8 mouse cellular contexts compared by ENCODE assay signal in genomic region chr9:108119891-108120411, GRCm38 (mm10). TPM values are rescaled to one million over a fixed set of nuclear protein-coding genes. Genes with fewer than 3 reads are reported as not detected.
A peak's percentile ranks its signal among the peaks of the same experiment; 100 is the strongest.
DNase-seq lines count a peak whose midpoint lies in the region; ATAC-seq and TF ChIP-seq lines count a peak whose summit lies in the region.

No protein-coding gene starts in this region.

- peaks cover 4% of the 10 kb centered on the region for H3K4me1 ChIP-seq in embryonic fibroblast, embryonic 13.5 days (ENCODE audit: control insufficient read depth, insufficient read depth, low read length)
- H3K4me1 ChIP-seq in kidney, embryonic 15.5 days, result peaks cover 18% of the 10 kb centered on the region
- H3K4me1 ChIP-seq in hindbrain, embryonic 11.5 days (replicated peaks; ENCODE audit: control insufficient read depth, insufficient read depth, low read length), result no peaks in the 10 kb centered on the region

- peak; percentile 95 for DNase-seq in heart, adult 11 months
- DNase-seq in heart, adult 8-10 months (ENCODE audit: low spot score), result no peak
- peak; percentile 54 to 78 for DNase-seq in lung, postnatal 4 days
- DNase-seq in right cerebral cortex, postnatal 14 days, result no peak
- DNase-seq in hindbrain, embryonic 11.5 days (ENCODE audit: low spot score), result no peak
- no peak for DNase-seq in embryo, embryonic 10 days (ENCODE audit: low spot score)

- TF ChIP-seq POLR2A in embryonic fibroblast, embryonic 13.5 days (IDR thresholded peaks at IDR 0.05; ENCODE audit: low read depth, low read length), result no peak

- no peaks in the 10 kb centered on the region for H3K36me3 ChIP-seq in kidney, embryonic 15.5 days
- no peaks in the 10 kb centered on the region; the same call in 1 of the 2 replicates for H3K36me3 ChIP-seq in hindbrain, embryonic 11.5 days (ENCODE audit: control insufficient read depth, insufficient read depth, low read length)

- no peak for TF ChIP-seq CTCF in embryonic fibroblast, embryonic 13.5 days (IDR thresholded peaks at IDR 0.05; ENCODE audit: borderline replicate concordance, insufficient read depth, low read length)

- no peak overlapping the region for H3K4me2 ChIP-seq in kidney, embryonic 15.5 days
- no peak overlapping the region for H3K4me2 ChIP-seq in hindbrain, embryonic 11.5 days (replicated peaks; ENCODE audit: low read depth, low read length)

- WGBS in kidney, embryonic 15.5 days, result 47% methylated on average over 8 of the region's 11 CpGs
- WGBS in hindbrain, embryonic 11.5 days, result 63% methylated on average over 11 of the region's 11 CpGs

- no peaks in the 10 kb centered on the region for H3K9me3 ChIP-seq in kidney, embryonic 15.5 days (replicated peaks)
- no peaks in the 10 kb centered on the region for H3K9me3 ChIP-seq in hindbrain, embryonic 11.5 days (ENCODE audit: control insufficient read depth, low read length)

- no peak overlapping the region for H3K4me3 ChIP-seq in embryonic fibroblast, embryonic 13.5 days (ENCODE audit: insufficient read depth, low read length)
- no peak overlapping the region for H3K4me3 ChIP-seq in kidney, embryonic 15.5 days (replicated peaks)
- no peak overlapping the region for H3K4me3 ChIP-seq in hindbrain, embryonic 11.5 days (ENCODE audit: low read depth, low read length)

- H3K9ac ChIP-seq in kidney, embryonic 15.5 days, result no peak overlapping the region
- H3K9ac ChIP-seq in hindbrain, embryonic 11.5 days (ENCODE audit: low read depth, low read length), result no peak overlapping the region

- H3K27ac ChIP-seq in embryonic fibroblast, embryonic 13.5 days (ENCODE audit: insufficient read depth, low read length), result peak overlapping the region; percentile 32
- peak overlapping the region; percentile 41; the same call in 1 of the 2 replicates for H3K27ac ChIP-seq in kidney, embryonic 15.5 days
- H3K27ac ChIP-seq in hindbrain, embryonic 11.5 days (ENCODE audit: low read depth, low read length), result no peak overlapping the region

- H3K27me3 ChIP-seq in kidney, embryonic 15.5 days, result 0 out of 2 replicates have a peak, but pooled peaks cover 4% of the 10 kb centered on the region
- no peaks in the 10 kb centered on the region for H3K27me3 ChIP-seq in hindbrain, embryonic 11.5 days (ENCODE audit: control insufficient read depth, insufficient read depth, low read length)

- peak; percentile 83 for ATAC-seq in kidney, embryonic 15.5 days (replicated peaks; ENCODE audit: low FRiP score)
- no peak for ATAC-seq in hindbrain, embryonic 11.5 days (ENCODE audit: low FRiP score)

RNA-seq across cellular contexts. Expression of gene Apeh, which starts 25.5 kb away (rescaled TPM):
- 10 to 100 TPM; 38.5 to 49.0 (median 44.9) TPM for total RNA-seq in heart, adult 8-10 months (2022)
- 53.4 and 63.9 TPM in 2 replicates for polyA plus RNA-seq in embryonic fibroblast, embryonic 13.5 days (2011; ENCODE audit: insufficient read length, low read depth, missing spikeins)
- polyA plus RNA-seq in kidney, embryonic 15.5 days (2015; fragmentation: Nextera tagmentation; extraction: Ambion mirVana), result 67.7 and 76.6 TPM in 2 replicates
- 54.3 and 55.3 TPM in 2 replicates for polyA plus RNA-seq in hindbrain, embryonic 11.5 days (2014; fragmentation: Nextera tagmentation; extraction: Ambion mirVana)

RNA-seq across cellular contexts. Expression of gene Rnf123, which starts 36.8 kb away (rescaled TPM):
- 100 to 1,000 TPM; 103 to 132 (median 110) TPM for total RNA-seq in heart, adult 8-10 months (2022)
- 26.4 and 31.4 TPM in 2 replicates for polyA plus RNA-seq in embryonic fibroblast, embryonic 13.5 days (2011; ENCODE audit: insufficient read length, low read depth, missing spikeins)
- polyA plus RNA-seq in kidney, embryonic 15.5 days (2015; fragmentation: Nextera tagmentation; extraction: Ambion mirVana), result 25.2 and 33.4 TPM in 2 replicates
- 24.3 and 26.5 TPM in 2 replicates for polyA plus RNA-seq in hindbrain, embryonic 11.5 days (2014; fragmentation: Nextera tagmentation; extraction: Ambion mirVana)

RNA-seq across cellular contexts. Expression of gene Mst1, which starts 39.7 kb away (rescaled TPM):
- total RNA-seq in heart, adult 8-10 months (2022), result under 1 TPM in 1 of 4 experiments, not detected in 3; 0.14 TPM
- polyA plus RNA-seq in embryonic fibroblast, embryonic 13.5 days (2011; ENCODE audit: insufficient read length, low read depth, missing spikeins), result not detected in 2 replicates
- polyA plus RNA-seq in kidney, embryonic 15.5 days (2015; fragmentation: Nextera tagmentation; extraction: Ambion mirVana), result 0.45 and 0.55 TPM in 2 replicates
- polyA plus RNA-seq in hindbrain, embryonic 11.5 days (2014; fragmentation: Nextera tagmentation; extraction: Ambion mirVana), result 0.25 TPM in 2 replicates

Comparison
In these comparisons a context has a peak if more than half of its experiments do, and no peak if none do; other contexts are left out.
1. DNase-seq: peak in heart, adult 11 months (single experiment) and lung, postnatal 4 days (2 of 2); none in heart, adult 8-10 months (single experiment), right cerebral cortex, postnatal 14 days (single experiment), hindbrain, embryonic 11.5 days (single experiment) and embryo, embryonic 10 days (single experiment).